Mouse (Mus musculus) myocyte (in vitro differentiated cells): ENCODE results near the gene Lrrc75a. TPM values are rescaled to one million over a fixed set of nuclear protein-coding genes. Genes with fewer than 3 reads are reported as not detected.
A peak's percentile ranks its signal among the peaks of the same experiment; 100 is the strongest.

Experiments used
- H3K27me3 ChIP-seq: one replicate; pipeline ENCODE4 v1.6.1; 2011; ENCODE audit not compliant: control insufficient read depth, insufficient read depth, insufficient read length
- H3K36me3 ChIP-seq: one replicate; pipeline ENCODE4 v1.6.1; 2011; ENCODE audit not compliant: control insufficient read depth, insufficient read depth
- H3K4me2 ChIP-seq: one replicate; pipeline ENCODE4 v1.6.1; 2011; ENCODE audit warnings: low read depth, control low read depth
- H3K4me3 ChIP-seq: one replicate; pipeline ENCODE4 v1.5.1; 2011; ENCODE audit warnings: mild to moderate bottlenecking, control low read depth, moderate library complexity
- H3K79me2 ChIP-seq: one replicate; pipeline ENCODE4 v1.6.1; 2011; ENCODE audit not compliant: control insufficient read depth, insufficient read depth
- H3ac ChIP-seq: one replicate; pipeline ENCODE4 v1.6.1; 2011; ENCODE audit not compliant: control insufficient read depth, insufficient read length
- CEBPB ChIP-seq: IDR thresholded peaks from 2 replicates; pipeline ENCODE4 v1.6.1; 2011; ENCODE audit warnings: mild to moderate bottlenecking, moderate library complexity; ENCODE audit not compliant: poor library complexity, insufficient read depth, severe bottlenecking
- E2F4 ChIP-seq: IDR thresholded peaks from one replicate; pipeline ENCODE4 v1.6.1; 2011; ENCODE audit warnings: mild to moderate bottlenecking, control low read depth, moderate library complexity; ENCODE audit not compliant: insufficient read depth
- MAX ChIP-seq: IDR thresholded peaks from one replicate; pipeline ENCODE4 v1.6.1; 2011; ENCODE audit warnings: low read depth, mild to moderate bottlenecking, control low read depth
- MYOD1 ChIP-seq, 3 experiments: IDR thresholded peaks; one replicate each; pipeline ENCODE4 v1.6.1; 2011; ENCODE audit warnings: control low read depth in 2 of 3, low read depth in 2 of 3, mild to moderate bottlenecking in 2 of 3, moderate library complexity in 1 of 3; ENCODE audit not compliant: insufficient read length in 2 of 3, control insufficient read depth in 1 of 3
- MYOG ChIP-seq, 3 experiments: IDR thresholded peaks; one replicate each; pipeline ENCODE4 v1.6.1; 2011; ENCODE audit warnings: control low read depth in 2 of 3, low read depth in 2 of 3, mild to moderate bottlenecking in 2 of 3; ENCODE audit not compliant: insufficient read length in 2 of 3, control insufficient read depth in 1 of 3, insufficient read depth in 1 of 3
- POLR2A ChIP-seq: IDR thresholded peaks from one replicate; pipeline ENCODE4 v1.6.1; 2011; ENCODE audit warnings: low read depth, mild to moderate bottlenecking, control low read depth, moderate library complexity; ENCODE audit not compliant: insufficient read length
- POLR2AphosphoS2 ChIP-seq: IDR thresholded peaks from one replicate; pipeline ENCODE4 v1.6.1; 2011; ENCODE audit warnings: low read depth, control low read depth; ENCODE audit not compliant: insufficient read length
- REST ChIP-seq: IDR thresholded peaks from one replicate; pipeline ENCODE4 v1.6.1; 2011; ENCODE audit warnings: mild to moderate bottlenecking, control low read depth, moderate library complexity; ENCODE audit not compliant: insufficient read depth, insufficient read length
- TCF3 ChIP-seq: IDR thresholded peaks from one replicate; pipeline ENCODE4 v1.6.1; 2011; ENCODE audit warnings: low read depth, control low read depth; ENCODE audit not compliant: insufficient read length
- USF1 ChIP-seq: IDR thresholded peaks from one replicate; pipeline ENCODE4 v1.6.1; 2011; ENCODE audit warnings: low read depth, mild to moderate bottlenecking, control low read depth, moderate library complexity
- polyA plus RNA-seq: library from polyadenylated mRNA; unstranded; fragments of >200 nt; fragmentation: generic; extraction: Trizol; gene quantifications from one replicate; pipeline ENCODE4 v1.2.1, GENCODE M21; 2012; ENCODE audit warnings: missing spikeins

Lrrc75a gene
- polyA plus RNA-seq, 1 experiment: 19.5 TPM

GRCm38 (mm10) chr11:62612604-62613003 is 35.7 kb downstream of the Lrrc75a start:
- Histone ChIP-seq H3K4me3 (no peak overlapping the region), H3K36me3 (peaks cover 4% of the 10 kb centered on the region), H3K79me2 (no peaks in the 10 kb centered on the region), H3K4me2 (no peak overlapping the region), H3ac (no peak overlapping the region), H3K27me3 (no peaks in the 10 kb centered on the region)
- TF ChIP-seq POLR2AphosphoS2 (no peak), TCF3 (no peak)

- Histone ChIP-seq H3K36me3 (peaks cover 20% of the 10 kb centered on the region), H3ac (no peak overlapping the region), H3K27me3 (no peaks in the 10 kb centered on the region), H3K4me2 (no peak overlapping the region), H3K4me3 (no peak overlapping the region), H3K79me2 (no peaks in the 10 kb centered on the region)
- TF ChIP-seq CEBPB: no peak
These were observed 38.0 kb downstream of the Lrrc75a start for GRCm38 (mm10) chr11:62610304-62610703.

DNA sequence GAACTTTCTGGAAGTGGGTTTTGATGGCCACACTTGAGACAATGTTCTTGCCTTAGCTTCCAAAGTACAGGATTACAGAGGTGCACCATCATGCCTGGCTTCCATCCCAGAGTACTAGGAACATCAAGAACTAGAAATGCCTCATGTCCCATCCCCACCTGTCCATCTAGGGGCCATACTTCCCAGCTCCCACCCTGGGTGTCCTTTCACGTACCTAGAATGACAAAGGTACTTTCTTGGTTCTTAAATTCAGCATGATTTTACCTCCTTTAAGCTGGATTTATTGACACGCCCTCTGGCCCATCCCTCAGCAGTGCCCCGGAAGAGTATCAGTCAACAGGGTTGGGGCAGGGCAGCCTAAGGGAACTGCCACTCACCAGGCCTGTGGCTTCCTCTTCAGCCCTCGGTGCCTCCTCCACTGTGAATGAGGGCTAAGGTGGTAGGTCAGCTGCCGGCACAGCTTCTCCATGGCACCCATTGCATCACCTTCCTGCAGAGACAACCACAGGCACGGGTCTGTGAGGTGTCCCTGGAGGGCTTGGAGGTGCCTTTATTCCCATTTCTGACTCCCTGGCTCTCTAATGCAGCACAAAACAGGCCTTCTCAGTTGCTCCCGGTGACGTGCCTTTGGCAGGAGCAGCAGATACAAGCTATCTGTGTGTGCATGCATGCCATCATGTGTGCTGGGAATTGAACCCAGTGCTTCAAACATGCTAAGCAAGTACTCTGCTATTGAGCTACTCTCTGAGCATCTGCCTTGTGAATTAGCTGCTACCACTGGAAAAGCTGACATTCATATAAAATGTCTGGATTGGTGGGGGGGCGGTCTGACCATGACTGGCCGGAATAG is 39.3 kb downstream of the Lrrc75a start:
- Histone ChIP-seq H3K4me2 (no peak overlapping the region), H3K27me3 (no peaks in the 10 kb centered on the region), H3ac (no peak overlapping the region), H3K36me3 (peaks cover 33% of the 10 kb centered on the region), H3K4me3 (no peak overlapping the region), H3K79me2 (peaks cover 12% of the 10 kb centered on the region)
- TF ChIP-seq POLR2AphosphoS2 (no peak), POLR2A (peak; percentile 17)

DNA sequence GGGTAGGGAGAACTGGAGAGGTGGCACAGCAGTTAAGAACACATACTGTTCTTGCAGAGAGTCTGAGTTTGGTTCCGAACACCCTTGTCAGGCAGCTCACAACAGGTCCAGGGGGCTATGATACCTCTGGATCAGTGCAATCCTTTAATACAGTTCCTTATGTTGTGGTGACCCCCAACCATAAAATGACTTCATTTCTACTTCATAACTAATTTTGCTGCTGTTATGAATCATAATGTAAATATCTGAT is 40.4 kb downstream of the Lrrc75a start:
- no peak overlapping the region for H3K4me2 ChIP-seq
- no peak overlapping the region for H3K4me3 ChIP-seq
- H3K79me2 ChIP-seq: peaks cover 24% of the 10 kb centered on the region
- no peaks in the 10 kb centered on the region for H3K27me3 ChIP-seq
- no peak overlapping the region for H3ac ChIP-seq
- TF ChIP-seq REST: no peak
- TF ChIP-seq POLR2AphosphoS2: peak; percentile 75
- H3K36me3 ChIP-seq: peaks cover 42% of the 10 kb centered on the region

DNA sequence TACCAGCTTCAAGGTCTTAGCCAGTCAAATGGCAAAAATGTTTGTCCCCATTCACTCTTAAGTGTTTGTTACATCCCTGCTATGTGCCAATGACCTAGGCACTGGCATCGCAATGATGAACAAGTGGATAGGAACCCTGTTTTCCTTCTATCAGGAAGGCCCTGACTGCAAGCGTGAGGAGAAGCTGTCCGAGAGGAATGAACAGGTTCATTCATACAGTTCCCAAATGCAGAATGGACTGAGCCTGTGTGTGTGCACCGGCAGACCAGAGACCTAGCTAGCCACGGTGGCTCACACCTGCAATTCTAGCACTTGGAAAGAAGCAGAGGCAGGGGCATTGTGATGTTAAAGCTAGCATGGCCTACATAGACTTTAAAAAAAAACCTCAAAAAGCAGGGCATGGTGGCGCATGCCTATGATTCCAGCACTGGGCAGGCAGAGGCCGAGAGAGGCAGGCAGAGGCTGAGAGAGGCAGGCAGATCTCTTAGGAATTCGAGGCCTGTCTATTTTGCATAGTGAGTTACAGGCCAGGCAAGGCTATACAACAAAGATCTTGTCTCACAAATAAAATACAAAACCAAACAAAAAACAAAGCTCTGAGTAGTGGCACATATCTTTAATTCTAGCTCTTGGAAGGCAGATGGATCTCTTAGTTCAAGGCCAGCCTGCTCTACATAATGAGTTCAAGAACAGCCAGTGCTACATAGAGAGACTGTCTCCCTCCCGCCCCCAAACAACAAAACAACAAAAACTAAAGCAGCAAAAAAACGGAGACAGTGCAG is 41.0 kb downstream of the Lrrc75a start:
- no peak overlapping the region for H3K4me2 ChIP-seq
- no peak overlapping the region for H3K4me3 ChIP-seq
- H3ac ChIP-seq: no peak overlapping the region
- H3K27me3 ChIP-seq: no peaks in the 10 kb centered on the region
- H3K36me3 ChIP-seq: peaks cover 42% of the 10 kb centered on the region
- peaks cover 25% of the 10 kb centered on the region for H3K79me2 ChIP-seq
- peak; percentile 77 for TF ChIP-seq POLR2AphosphoS2
- TF ChIP-seq CEBPB: no peak
- TF ChIP-seq POLR2A: peak; percentile 35

- Histone ChIP-seq H3K36me3 (peaks cover 42% of the 10 kb centered on the region), H3ac (no peak overlapping the region), H3K4me3 (no peak overlapping the region), H3K79me2 (peaks cover 25% of the 10 kb centered on the region), H3K4me2 (no peak overlapping the region), H3K27me3 (no peaks in the 10 kb centered on the region)
- TF ChIP-seq MYOD1 (IDR thresholded peaks at IDR 0.05; ENCODE audit: control insufficient read depth in 1 of 3, insufficient read length in 2 of 3, low read depth in 2 of 3) (peak in 2 of 3 experiments; percentile 35 to 53), MYOG (IDR thresholded peaks at IDR 0.05; ENCODE audit: control insufficient read depth in 1 of 3, insufficient read depth in 1 of 3, insufficient read length in 2 of 3, low read depth in 2 of 3) (peak in 1 of 3 experiments; percentile 28), TCF3 (no peak), POLR2AphosphoS2 (peak; percentile 87), POLR2A (peak; percentile 32), E2F4 (no peak), USF1 (no peak), MAX (no peak)
These were observed 41.8 kb downstream of the Lrrc75a start for GRCm38 (mm10) chr11:62606299-62607169.
